Mouse (Mus musculus) myocyte (in vitro differentiated cells): ENCODE measurements around the gene Dnajb11. TPM values are rescaled to one million over a fixed set of nuclear protein-coding genes. Genes with fewer than 3 reads are reported as not detected.

Experiments
- H3K27me3 ChIP-seq: one replicate; pipeline ENCODE4 v1.6.1; 2011; ENCODE audit not compliant: control insufficient read depth, insufficient read depth, insufficient read length
- H3K36me3 ChIP-seq: one replicate; pipeline ENCODE4 v1.6.1; 2011; ENCODE audit not compliant: control insufficient read depth, insufficient read depth
- H3K4me2 ChIP-seq: one replicate; pipeline ENCODE4 v1.6.1; 2011; ENCODE audit warnings: low read depth, control low read depth
- H3K4me3 ChIP-seq: one replicate; pipeline ENCODE4 v1.5.1; 2011; ENCODE audit warnings: mild to moderate bottlenecking, control low read depth, moderate library complexity
- H3K79me2 ChIP-seq: one replicate; pipeline ENCODE4 v1.6.1; 2011; ENCODE audit not compliant: control insufficient read depth, insufficient read depth
- H3ac ChIP-seq: one replicate; pipeline ENCODE4 v1.6.1; 2011; ENCODE audit not compliant: control insufficient read depth, insufficient read length
- CEBPB ChIP-seq: IDR thresholded peaks from 2 replicates; pipeline ENCODE4 v1.6.1; 2011; ENCODE audit warnings: mild to moderate bottlenecking, moderate library complexity; ENCODE audit not compliant: poor library complexity, insufficient read depth, severe bottlenecking
- E2F4 ChIP-seq: IDR thresholded peaks from one replicate; pipeline ENCODE4 v1.6.1; 2011; ENCODE audit warnings: mild to moderate bottlenecking, control low read depth, moderate library complexity; ENCODE audit not compliant: insufficient read depth
- MAX ChIP-seq: IDR thresholded peaks from one replicate; pipeline ENCODE4 v1.6.1; 2011; ENCODE audit warnings: low read depth, mild to moderate bottlenecking, control low read depth
- MYOD1 ChIP-seq, 3 experiments: IDR thresholded peaks; one replicate each; pipeline ENCODE4 v1.6.1; 2011; ENCODE audit warnings: control low read depth in 2 of 3, low read depth in 2 of 3, mild to moderate bottlenecking in 2 of 3, moderate library complexity in 1 of 3; ENCODE audit not compliant: insufficient read length in 2 of 3, control insufficient read depth in 1 of 3
- MYOG ChIP-seq, 3 experiments: IDR thresholded peaks; one replicate each; pipeline ENCODE4 v1.6.1; 2011; ENCODE audit warnings: control low read depth in 2 of 3, low read depth in 2 of 3, mild to moderate bottlenecking in 2 of 3; ENCODE audit not compliant: insufficient read length in 2 of 3, control insufficient read depth in 1 of 3, insufficient read depth in 1 of 3
- POLR2A ChIP-seq: IDR thresholded peaks from one replicate; pipeline ENCODE4 v1.6.1; 2011; ENCODE audit warnings: low read depth, mild to moderate bottlenecking, control low read depth, moderate library complexity; ENCODE audit not compliant: insufficient read length
- POLR2AphosphoS2 ChIP-seq: IDR thresholded peaks from one replicate; pipeline ENCODE4 v1.6.1; 2011; ENCODE audit warnings: low read depth, control low read depth; ENCODE audit not compliant: insufficient read length
- REST ChIP-seq: IDR thresholded peaks from one replicate; pipeline ENCODE4 v1.6.1; 2011; ENCODE audit warnings: mild to moderate bottlenecking, control low read depth, moderate library complexity; ENCODE audit not compliant: insufficient read depth, insufficient read length
- SRF ChIP-seq: IDR thresholded peaks from one replicate; pipeline ENCODE4 v1.6.1; 2011; ENCODE audit warnings: low read depth; ENCODE audit not compliant: control insufficient read depth, insufficient read length
- TCF12 ChIP-seq: IDR thresholded peaks from one replicate; pipeline ENCODE4 v1.6.1; 2011; ENCODE audit warnings: mild to moderate bottlenecking, control low read depth; ENCODE audit not compliant: poor library complexity, insufficient read depth, severe bottlenecking
- TCF3 ChIP-seq: IDR thresholded peaks from one replicate; pipeline ENCODE4 v1.6.1; 2011; ENCODE audit warnings: low read depth, control low read depth; ENCODE audit not compliant: insufficient read length
- USF1 ChIP-seq: IDR thresholded peaks from one replicate; pipeline ENCODE4 v1.6.1; 2011; ENCODE audit warnings: low read depth, mild to moderate bottlenecking, control low read depth, moderate library complexity
- polyA plus RNA-seq: library from polyadenylated mRNA; unstranded; fragments of >200 nt; fragmentation: generic; extraction: Trizol; gene quantifications from one replicate; pipeline ENCODE4 v1.2.1, GENCODE M21; 2012; ENCODE audit warnings: missing spikeins

Dnajb11 gene
- polyA plus RNA-seq, 1 experiment: 77.1 TPM

DNA sequence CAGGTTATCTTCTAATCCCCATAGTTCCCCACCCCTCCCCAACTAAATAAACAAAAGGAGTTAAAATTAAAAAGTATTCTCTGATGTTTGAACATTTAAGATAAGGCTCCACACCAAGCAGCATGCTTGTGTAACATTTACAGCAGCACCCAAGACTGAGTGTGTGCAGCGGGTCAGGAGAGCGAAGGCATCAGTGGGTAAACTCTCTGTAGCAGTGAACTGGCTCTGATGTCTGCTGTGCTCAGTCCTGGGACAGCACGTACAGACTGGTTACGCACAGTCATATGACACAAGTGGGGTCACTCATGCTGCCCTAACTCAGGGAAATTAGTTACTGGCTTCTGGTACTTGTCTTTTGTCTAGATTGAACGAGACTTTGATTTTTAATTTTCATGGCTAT, 14.8 kb upstream of the Dnajb11 start:
- Histone ChIP-seq H3K79me2 (peaks cover 8% of the 10 kb centered on the region), H3K27me3 (no peaks in the 10 kb centered on the region), H3K4me2 (no peak overlapping the region), H3K36me3 (no peaks in the 10 kb centered on the region), H3K4me3 (no peak overlapping the region), H3ac (no peak overlapping the region)
- no peak for TF ChIP-seq CEBPB
- no peak for TF ChIP-seq MYOD1 (IDR thresholded peaks at IDR 0.05; ENCODE audit: control insufficient read depth in 1 of 3, insufficient read length in 2 of 3, low read depth in 2 of 3)
- TF ChIP-seq REST: no peak
- TF ChIP-seq SRF: no peak
- no peak for TF ChIP-seq MAX
- no peak for TF ChIP-seq POLR2A
- no peak for TF ChIP-seq TCF12
- no peak for TF ChIP-seq USF1

DNA sequence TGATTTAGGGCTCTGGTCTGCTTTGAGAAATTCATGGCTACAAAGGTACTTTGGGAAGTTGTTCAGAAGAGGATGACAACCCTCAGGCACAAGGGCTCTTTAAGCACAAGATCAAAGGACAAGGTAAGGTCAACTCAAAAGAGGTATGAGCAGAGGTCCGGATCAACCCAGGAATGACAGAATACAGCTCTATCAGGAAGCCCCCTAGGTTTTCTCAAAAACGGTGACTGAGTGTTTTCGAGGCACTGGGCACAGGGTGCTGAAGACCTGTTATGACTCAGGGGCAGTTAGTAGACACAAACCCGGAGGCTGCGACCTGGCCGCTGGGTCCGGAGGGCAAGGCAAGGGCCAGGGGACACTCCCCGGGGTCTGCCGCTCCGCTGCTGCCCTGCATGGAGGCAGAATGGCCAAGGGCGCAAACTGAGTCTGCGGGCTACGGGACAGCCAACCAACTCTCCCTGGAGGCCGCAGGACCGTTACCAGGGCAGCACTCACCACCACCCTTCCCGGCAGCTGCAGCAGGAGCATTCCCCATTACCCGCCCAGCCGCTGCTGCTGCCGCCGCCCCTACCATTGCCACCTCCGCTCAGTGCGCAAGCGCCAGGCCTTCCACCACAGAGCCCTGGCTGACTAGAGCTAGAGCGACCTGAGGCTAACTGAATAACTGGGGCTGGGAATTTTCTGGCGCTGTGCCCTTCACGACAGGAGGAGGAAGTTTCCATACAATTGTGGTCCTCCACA, 13.4 kb upstream of the Dnajb11 start:
- Histone ChIP-seq H3K4me3 (no peak overlapping the region), H3K79me2 (peaks cover 8% of the 10 kb centered on the region), H3K27me3 (no peaks in the 10 kb centered on the region), H3K4me2 (peak overlapping the region; percentile 25), H3K36me3 (no peaks in the 10 kb centered on the region), H3ac (no peak overlapping the region)
- no peak for TF ChIP-seq MAX
- TF ChIP-seq MYOG (IDR thresholded peaks at IDR 0.05; ENCODE audit: control insufficient read depth in 1 of 3, insufficient read depth in 1 of 3, insufficient read length in 2 of 3, low read depth in 2 of 3): peak in 2 of 3 experiments; percentile 34 to 79
- TF ChIP-seq TCF3: no peak
- TF ChIP-seq TCF12: no peak
- TF ChIP-seq MYOD1 (IDR thresholded peaks at IDR 0.05; ENCODE audit: control insufficient read depth in 1 of 3, insufficient read length in 2 of 3, low read depth in 2 of 3): peak in 2 of 3 experiments; percentile 55 to 75
- no peak for TF ChIP-seq REST
- no peak for TF ChIP-seq SRF

DNA sequence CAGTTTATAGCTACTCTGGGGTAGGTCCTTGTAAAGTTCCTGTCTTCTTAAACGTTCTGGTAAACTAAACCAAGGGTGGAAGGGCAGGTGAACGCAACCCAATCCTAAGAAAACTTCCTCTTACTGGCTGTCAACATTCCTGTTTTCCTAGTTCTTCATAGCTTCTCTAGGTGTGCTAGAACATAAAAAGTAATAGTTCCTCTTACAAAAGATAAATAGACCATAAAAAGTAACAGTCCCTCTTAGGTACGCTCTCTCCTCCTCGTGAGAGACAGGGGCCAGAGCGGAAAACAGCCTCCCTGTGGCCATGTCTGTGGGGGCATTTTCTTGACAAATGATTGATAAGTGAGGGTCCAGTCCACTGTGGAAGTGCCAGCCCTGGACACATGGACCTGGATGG, 12.8 kb upstream of the Dnajb11 start:
- Histone ChIP-seq H3ac (no peak overlapping the region), H3K4me2 (no peak overlapping the region), H3K27me3 (no peaks in the 10 kb centered on the region), H3K4me3 (no peak overlapping the region), H3K36me3 (no peaks in the 10 kb centered on the region), H3K79me2 (peaks cover 8% of the 10 kb centered on the region)
- TF ChIP-seq REST (no peak), USF1 (no peak), TCF3 (no peak), CEBPB (no peak), MYOG (IDR thresholded peaks at IDR 0.05; ENCODE audit: control insufficient read depth in 1 of 3, insufficient read depth in 1 of 3, insufficient read length in 2 of 3, low read depth in 2 of 3) (no peak), E2F4 (no peak), SRF (no peak), POLR2A (no peak), POLR2AphosphoS2 (no peak), MYOD1 (IDR thresholded peaks at IDR 0.05; ENCODE audit: control insufficient read depth in 1 of 3, insufficient read length in 2 of 3, low read depth in 2 of 3) (no peak), MAX (no peak)

DNA sequence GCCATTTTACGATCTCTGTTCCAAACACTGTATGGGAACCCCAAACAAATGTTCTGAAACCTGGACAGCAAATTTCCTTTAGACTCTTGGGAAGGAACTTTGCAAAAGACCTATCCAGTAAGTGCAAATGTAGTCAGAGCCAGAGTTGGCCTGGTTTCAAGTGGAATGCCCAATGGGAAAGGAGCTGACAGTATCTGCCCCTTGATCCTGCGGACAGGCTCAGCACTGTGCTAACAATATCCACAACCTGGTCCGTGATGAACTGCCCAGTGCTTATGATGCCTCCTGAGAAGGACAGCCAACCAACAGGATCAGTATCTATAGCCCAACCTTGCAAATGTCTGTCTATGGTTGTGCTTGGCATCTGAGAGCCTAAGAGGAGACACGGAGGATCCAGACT, 12.2 kb upstream of the Dnajb11 start:
- Histone ChIP-seq H3K27me3 (no peaks in the 10 kb centered on the region), H3K4me3 (no peak overlapping the region), H3ac (no peak overlapping the region), H3K79me2 (peaks cover 8% of the 10 kb centered on the region), H3K36me3 (no peaks in the 10 kb centered on the region), H3K4me2 (no peak overlapping the region)
- TF ChIP-seq USF1 (no peak), E2F4 (no peak), MYOG (IDR thresholded peaks at IDR 0.05; ENCODE audit: control insufficient read depth in 1 of 3, insufficient read depth in 1 of 3, insufficient read length in 2 of 3, low read depth in 2 of 3) (no peak), MYOD1 (IDR thresholded peaks at IDR 0.05; ENCODE audit: control insufficient read depth in 1 of 3, insufficient read length in 2 of 3, low read depth in 2 of 3) (no peak)

DNA sequence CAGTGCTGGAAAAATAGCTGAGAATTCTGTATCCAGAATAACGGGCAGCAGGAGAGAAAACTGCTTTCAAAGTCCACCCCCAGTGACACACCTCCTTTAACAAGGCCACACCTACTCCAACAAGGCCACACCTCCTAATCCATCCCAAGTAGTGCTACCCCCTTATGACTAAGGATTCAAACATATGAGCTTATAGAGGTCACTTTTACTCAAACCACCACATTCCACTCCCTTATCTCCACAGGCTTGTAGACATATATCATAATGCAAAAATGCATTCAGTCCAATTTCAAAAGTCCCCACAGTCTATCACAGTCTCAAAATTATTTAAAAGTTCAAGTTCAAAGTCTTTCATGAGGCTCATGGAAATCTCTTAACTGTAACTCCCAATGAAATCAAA, 10.0 kb upstream of the Dnajb11 start:
- no peaks in the 10 kb centered on the region for H3K27me3 ChIP-seq
- H3ac ChIP-seq: no peak overlapping the region
- no peaks in the 10 kb centered on the region for H3K36me3 ChIP-seq
- H3K79me2 ChIP-seq: peaks cover 10% of the 10 kb centered on the region
- H3K4me2 ChIP-seq: no peak overlapping the region
- no peak for TF ChIP-seq MYOG (IDR thresholded peaks at IDR 0.05; ENCODE audit: control insufficient read depth in 1 of 3, insufficient read depth in 1 of 3, insufficient read length in 2 of 3, low read depth in 2 of 3)
- no peak for TF ChIP-seq MAX
- TF ChIP-seq POLR2A: no peak
- no peak for TF ChIP-seq POLR2AphosphoS2
- TF ChIP-seq USF1: no peak
- TF ChIP-seq TCF3: no peak
- TF ChIP-seq TCF12: no peak
- TF ChIP-seq MYOD1 (IDR thresholded peaks at IDR 0.05; ENCODE audit: control insufficient read depth in 1 of 3, insufficient read length in 2 of 3, low read depth in 2 of 3): no peak
- no peak for TF ChIP-seq REST
- no peak overlapping the region for H3K4me3 ChIP-seq
